ENCODE assay signal across 26 mouse cellular contexts in genomic region chr4:127303796-127304195, GRCm38 (mm10). TPM values are rescaled to one million over a fixed set of nuclear protein-coding genes. Genes with fewer than 3 reads are reported as not detected.
DNase-seq lines count a peak whose midpoint lies in the region; ATAC-seq and TF ChIP-seq lines count a peak whose summit lies in the region.
"Had no signal": no experiment of that assay in that cellular context is flagged by ENCODE, and none has a peak within 500 bp of the region (broad histone marks: within the 10 kb centered on the region; RNA-seq: fewer than 3 reads in every experiment).

No protein-coding gene starts in this region.

- H3K4me3 ChIP-seq in heart, embryonic 12.5 days = no peak overlapping the region
- H3K4me3 ChIP-seq in kidney, adult 2 months (ENCODE audit: insufficient read depth, low read depth, low read length) = no peak overlapping the region
- no peak overlapping the region for H3K4me3 ChIP-seq in hindbrain, embryonic 10.5 days
- H3K4me3 ChIP-seq: heart, embryonic 13.5 days; layer of hippocampus, adult 2 months; limb, embryonic 12.5 days; liver, embryonic 12.5 days had no signal

- H3K36me3 ChIP-seq in heart, embryonic 12.5 days = no peaks in the 10 kb centered on the region
- H3K36me3 ChIP-seq in kidney, adult 2 months (ENCODE audit: control insufficient read depth, insufficient read depth, low read length) = no peaks in the 10 kb centered on the region
- no peaks in the 10 kb centered on the region for H3K36me3 ChIP-seq in hindbrain, embryonic 10.5 days
- H3K36me3 ChIP-seq: heart, embryonic 13.5 days; limb, embryonic 12.5 days; liver, embryonic 12.5 days had no signal

- no peaks in the 10 kb centered on the region for H3K9me3 ChIP-seq in heart, embryonic 12.5 days (replicated peaks)
- no peaks in the 10 kb centered on the region for H3K9me3 ChIP-seq in hindbrain, embryonic 10.5 days
- H3K9me3 ChIP-seq: heart, embryonic 13.5 days; limb, embryonic 12.5 days; liver, embryonic 12.5 days had no signal

- WGBS in heart, embryonic 12.5 days = 69% methylated on average over 3 of the region's 3 CpGs
- 74% methylated on average over 3 of the region's 3 CpGs for WGBS in kidney, adult 2 months
- 82% methylated on average over 3 of the region's 3 CpGs for WGBS in hindbrain, embryonic 10.5 days

- no peaks in the 10 kb centered on the region for H3K27me3 ChIP-seq in heart, embryonic 12.5 days (replicated peaks)
- no peaks in the 10 kb centered on the region for H3K27me3 ChIP-seq in kidney, adult 2 months (replicated peaks; ENCODE audit: control insufficient read depth, insufficient read depth, low read length)
- no peaks in the 10 kb centered on the region for H3K27me3 ChIP-seq in hindbrain, embryonic 10.5 days (ENCODE audit: insufficient read depth, poor library complexity, severe bottlenecking)
- H3K27me3 ChIP-seq: heart, embryonic 13.5 days; limb, embryonic 12.5 days had no signal

- no peak for TF ChIP-seq POLR2A in kidney, adult 2 months (IDR thresholded peaks at IDR 0.05; ENCODE audit: low read depth, low read length)

- no peak for TF ChIP-seq CTCF in kidney, adult 2 months (conservative IDR thresholded peaks at IDR 0.05; ENCODE audit: insufficient read depth, insufficient read length, low read depth, low read length)

- peak; percentile 97 for DNase-seq in heart, adult 11 months
- peak; percentile 73 for DNase-seq in kidney, adult 2 months
- DNase-seq in kidney, postnatal 4 days = no peak
- peak; percentile 19 for DNase-seq in MN1 (ENCODE audit: low spot score)
- peak; percentile 51 for DNase-seq in kidney, adult 9 months
- DNase-seq in left cerebral cortex, adult 9 months (ENCODE audit: low spot score in 2 of 2) = no peak
- DNase-seq in hindbrain, embryonic 10.5 days (ENCODE audit: low spot score) = no peak
- DNase-seq: adrenal gland, postnatal 25 days; cerebellum, adult 8-10 months; gastrocnemius, postnatal 10 days; layer of hippocampus, postnatal 36 days; lung, embryonic 14.5 days; right cerebral cortex, postnatal 4 days; thymus, postnatal 14 days had no signal

- H3K27ac ChIP-seq in heart, embryonic 12.5 days (ENCODE audit: poor library complexity, severe bottlenecking) = no peak overlapping the region
- H3K27ac ChIP-seq in kidney, adult 2 months (ENCODE audit: insufficient read depth, low read depth, low read length) = no peak overlapping the region
- no peak overlapping the region for H3K27ac ChIP-seq in hindbrain, embryonic 10.5 days
- H3K27ac ChIP-seq: heart, embryonic 13.5 days; layer of hippocampus, adult 2 months; limb, embryonic 12.5 days; liver, embryonic 12.5 days had no signal

- ATAC-seq in heart, embryonic 12.5 days (ENCODE audit: insufficient number of reproducible peaks, low FRiP score) = no peak
- ATAC-seq: forebrain, embryonic 14.5 days; hindbrain, embryonic 16.5 days; intestine, embryonic 16.5 days; liver, embryonic 12.5 days had no signal

- no peak overlapping the region for H3K4me2 ChIP-seq in heart, embryonic 12.5 days
- H3K4me2 ChIP-seq: heart, embryonic 13.5 days; limb, embryonic 12.5 days; liver, embryonic 12.5 days; lung, embryonic 14.5 days; midbrain, embryonic 11.5 days had no signal

- H3K9ac ChIP-seq in heart, embryonic 12.5 days = no peak overlapping the region
- H3K9ac ChIP-seq: heart, embryonic 13.5 days; limb, embryonic 12.5 days; liver, embryonic 12.5 days; lung, embryonic 14.5 days had no signal

- H3K4me1 ChIP-seq in heart, embryonic 12.5 days (replicated peaks) = 0 out of 2 replicates have a peak, but pooled peaks cover 10% of the 10 kb centered on the region
- no peaks in the 10 kb centered on the region for H3K4me1 ChIP-seq in kidney, adult 2 months (ENCODE audit: control insufficient read depth, insufficient read depth, low read length)
- no peaks in the 10 kb centered on the region for H3K4me1 ChIP-seq in hindbrain, embryonic 10.5 days (replicated peaks)
- H3K4me1 ChIP-seq: heart, embryonic 13.5 days; limb, embryonic 12.5 days; liver, embryonic 12.5 days had no signal

RNA-seq across cellular contexts. Expression of gene Gja4, which starts 10.0 kb away (rescaled TPM):
- 33.1 and 37.7 TPM in 2 replicates for polyA plus RNA-seq in heart, embryonic 12.5 days (2016; fragmentation: Nextera tagmentation; extraction: Ambion mirVana)
- polyA plus RNA-seq in kidney, adult 2 months (2012; rRNA removed) = 17.8 and 19.2 TPM in 2 replicates
- polyA plus RNA-seq in hindbrain, embryonic 10.5 days (2016; fragmentation: Nextera tagmentation; extraction: Ambion mirVana) = 13.5 and 18.8 TPM in 2 replicates

RNA-seq across cellular contexts. Expression of gene Gjb3, which starts 26.8 kb away (rescaled TPM):
- polyA plus RNA-seq in heart, embryonic 12.5 days (2016; fragmentation: Nextera tagmentation; extraction: Ambion mirVana) = 0.19 TPM in 1 of 2 replicates, not detected in the other
- 0.24 and 0.44 TPM in 2 replicates for polyA plus RNA-seq in kidney, adult 2 months (2012; rRNA removed)
- 2.2 and 6.2 TPM in 2 replicates for polyA plus RNA-seq in hindbrain, embryonic 10.5 days (2016; fragmentation: Nextera tagmentation; extraction: Ambion mirVana)
- polyA plus RNA-seq: forebrain, embryonic 14.5 days; heart, embryonic 13.5 days; liver, embryonic 12.5 days had no signal

RNA-seq across cellular contexts. Expression of gene Gjb4, which starts 50.1 kb away (rescaled TPM):
- polyA plus RNA-seq in heart, embryonic 12.5 days (2016; fragmentation: Nextera tagmentation; extraction: Ambion mirVana) = not detected in 2 replicates
- polyA plus RNA-seq in kidney, adult 2 months (2012; rRNA removed) = 1.4 and 1.5 TPM in 2 replicates
- polyA plus RNA-seq in hindbrain, embryonic 10.5 days (2016; fragmentation: Nextera tagmentation; extraction: Ambion mirVana) = 0.15 and 0.21 TPM in 2 replicates
- polyA plus RNA-seq: forebrain, embryonic 14.5 days; hindbrain, embryonic 16.5 days; limb, embryonic 12.5 days; liver, embryonic 12.5 days; lung, embryonic 14.5 days; midbrain, postnatal 0 days; neural tube, embryonic 14.5 days; stomach, embryonic 14.5 days had no signal

RNA-seq across cellular contexts. Expression of gene Gjb5, which starts 54.2 kb away (rescaled TPM):
- polyA plus RNA-seq in heart, embryonic 12.5 days (2016; fragmentation: Nextera tagmentation; extraction: Ambion mirVana) = 0.15 and 0.24 TPM in 2 replicates
- 0.67 and 0.75 TPM in 2 replicates for polyA plus RNA-seq in kidney, adult 2 months (2012; rRNA removed)
- polyA plus RNA-seq in hindbrain, embryonic 10.5 days (2016; fragmentation: Nextera tagmentation; extraction: Ambion mirVana) = 0.85 and 2.1 TPM in 2 replicates
- polyA plus RNA-seq: neural tube, embryonic 14.5 days had no signal

Comparison
In these comparisons a context has a peak if more than half of its experiments do, and no peak if none do; other contexts are left out.
1. DNase-seq: peak in heart, adult 11 months (single experiment), kidney, adult 2 months (single experiment), MN1 (single experiment) and kidney, adult 9 months (single experiment); none in kidney, postnatal 4 days (0 of 2), left cerebral cortex, adult 9 months (0 of 2) and hindbrain, embryonic 10.5 days (single experiment).